Mouse (Mus musculus): ENCODE measurements around the gene Amfr. TPM values are rescaled to one million over a fixed set of nuclear protein-coding genes. Genes with fewer than 3 reads are reported as not detected.

Amfr gene
- 94.9 and 112 TPM in 2 replicates for polyA plus RNA-seq (2012; rRNA removed)

- TF ChIP-seq POLR2A (IDR thresholded peaks at IDR 0.05; ENCODE audit: borderline replicate concordance, extremely low read depth, insufficient read depth, insufficient read length, poor library complexity, severe bottlenecking) (peak; percentile 69), CTCF (IDR thresholded peaks at IDR 0.05; ENCODE audit: borderline replicate concordance, extremely low read depth, insufficient read depth, insufficient read length) (peak; percentile 23; the same call in 1 of the 2 replicates)
- DNase-seq (ENCODE audit: low read depth): peak; percentile 84
Measured at GRCm38 (mm10) chr8:94012013-94012951, at the start of gene Amfr. Gene Amfr (minus strand): TSS chr8:94012842.

DNA sequence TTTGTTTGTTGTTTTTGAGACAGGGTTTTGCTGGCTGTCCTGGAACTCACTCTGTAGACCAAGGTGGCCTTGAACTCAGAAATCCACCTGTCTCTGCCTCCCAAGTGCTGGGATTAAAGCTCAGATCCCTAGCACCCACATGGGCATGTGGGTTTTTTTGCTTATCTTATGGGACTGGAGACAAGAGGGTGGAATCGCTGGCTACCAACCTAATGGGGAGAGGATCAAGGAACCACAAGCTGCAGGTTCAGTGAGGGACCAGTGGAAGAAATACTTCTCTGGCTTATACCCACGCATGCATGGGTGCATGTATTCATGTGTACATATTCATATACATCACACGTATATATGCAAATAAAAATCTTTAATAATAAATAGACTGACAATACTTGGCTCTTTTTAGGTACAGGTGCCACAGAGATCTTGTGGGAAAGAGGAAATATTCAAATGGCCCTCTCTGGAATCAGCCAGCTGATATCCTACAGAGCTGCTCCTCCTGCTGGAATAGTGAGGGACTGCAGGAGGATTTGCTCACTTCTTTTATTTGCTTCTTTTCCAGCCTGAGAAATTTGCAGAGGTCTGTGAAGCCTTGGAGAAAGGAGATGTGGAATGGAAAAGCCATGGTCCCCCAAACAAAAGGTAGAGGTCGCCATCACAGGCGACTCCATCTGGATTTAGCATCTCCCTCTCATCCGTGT is 44.7 kb upstream of the Amfr start:
- peak; percentile 71 for DNase-seq (ENCODE audit: low read depth)
- no peak for TF ChIP-seq POLR2A (IDR thresholded peaks at IDR 0.05; ENCODE audit: borderline replicate concordance, extremely low read depth, insufficient read depth, insufficient read length, poor library complexity, severe bottlenecking)
- TF ChIP-seq CTCF (IDR thresholded peaks at IDR 0.05; ENCODE audit: borderline replicate concordance, extremely low read depth, insufficient read depth, insufficient read length): peak; percentile 77; the same call in 1 of the 2 replicates

DNA sequence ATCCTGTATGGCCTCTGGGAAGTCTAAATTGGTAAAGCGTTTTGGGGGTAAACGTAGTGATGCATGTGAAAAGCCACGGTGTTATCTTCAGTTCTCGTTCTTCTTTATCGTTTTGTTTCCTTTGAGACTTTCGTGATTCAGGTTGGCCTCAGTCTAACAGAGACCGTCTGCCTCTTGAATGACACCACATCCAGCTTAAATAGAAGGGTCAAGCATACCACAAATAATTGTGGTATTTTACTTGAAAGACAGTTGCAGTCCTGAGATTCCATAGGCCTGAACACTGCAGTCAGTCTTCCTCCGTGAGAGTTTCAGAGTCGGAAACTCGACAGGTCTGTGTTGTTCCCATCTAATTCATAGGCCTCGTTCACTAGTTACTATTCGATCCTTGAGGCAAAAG is 40.1 kb upstream of the Amfr start:
- TF ChIP-seq CTCF (IDR thresholded peaks at IDR 0.05; ENCODE audit: borderline replicate concordance, extremely low read depth, insufficient read depth, insufficient read length): no peak
- no peak for TF ChIP-seq POLR2A (IDR thresholded peaks at IDR 0.05; ENCODE audit: borderline replicate concordance, extremely low read depth, insufficient read depth, insufficient read length, poor library complexity, severe bottlenecking)
- no peak for DNase-seq (ENCODE audit: low read depth)

DNA sequence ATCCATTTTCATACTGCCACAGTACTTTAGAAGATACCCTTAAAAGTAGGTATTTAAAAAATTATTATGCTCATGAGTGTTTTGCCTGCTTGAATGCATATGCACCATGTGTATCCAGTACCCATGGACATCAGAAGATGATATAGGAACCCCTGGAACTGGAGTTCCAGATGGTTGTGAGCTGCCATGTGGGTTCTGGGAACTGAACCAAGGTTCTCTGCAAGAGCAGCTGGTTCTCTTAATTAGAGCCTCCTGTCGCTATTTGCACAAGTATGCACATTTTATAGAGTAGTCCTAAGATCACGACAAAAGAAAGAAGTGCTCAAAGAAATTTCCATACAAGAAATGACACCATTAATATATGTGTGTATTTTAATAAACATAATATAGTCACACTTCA is 35.2 kb upstream of the Amfr start:
- no peak for TF ChIP-seq CTCF (IDR thresholded peaks at IDR 0.05; ENCODE audit: borderline replicate concordance, extremely low read depth, insufficient read depth, insufficient read length)
- no peak for TF ChIP-seq POLR2A (IDR thresholded peaks at IDR 0.05; ENCODE audit: borderline replicate concordance, extremely low read depth, insufficient read depth, insufficient read length, poor library complexity, severe bottlenecking)
- peak; percentile 69 for DNase-seq (ENCODE audit: low read depth)

DNA sequence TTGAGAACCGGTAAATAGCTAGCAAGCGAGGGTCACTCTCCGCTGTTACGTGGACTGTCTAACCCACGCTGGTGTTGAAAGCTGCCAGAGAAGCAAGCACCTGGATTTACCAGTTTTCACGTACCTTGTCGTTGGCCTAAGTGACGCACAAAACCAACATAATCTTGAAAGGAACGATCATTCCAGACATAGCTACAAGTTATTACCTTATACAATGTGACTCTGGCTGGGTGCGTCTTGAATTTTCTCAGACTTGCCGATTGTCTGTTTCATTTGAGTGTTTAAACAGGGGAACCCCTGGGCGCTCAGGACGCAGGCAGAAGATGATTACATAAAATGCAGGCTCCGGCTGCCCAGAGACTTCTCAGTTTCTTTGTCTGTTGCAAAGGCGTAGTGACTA is 25.2 kb upstream of the Amfr start:
- TF ChIP-seq CTCF (IDR thresholded peaks at IDR 0.05; ENCODE audit: borderline replicate concordance, extremely low read depth, insufficient read depth, insufficient read length) (no peak), POLR2A (IDR thresholded peaks at IDR 0.05; ENCODE audit: borderline replicate concordance, extremely low read depth, insufficient read depth, insufficient read length, poor library complexity, severe bottlenecking) (no peak)
- DNase-seq (ENCODE audit: low read depth): peak; percentile 31

DNA sequence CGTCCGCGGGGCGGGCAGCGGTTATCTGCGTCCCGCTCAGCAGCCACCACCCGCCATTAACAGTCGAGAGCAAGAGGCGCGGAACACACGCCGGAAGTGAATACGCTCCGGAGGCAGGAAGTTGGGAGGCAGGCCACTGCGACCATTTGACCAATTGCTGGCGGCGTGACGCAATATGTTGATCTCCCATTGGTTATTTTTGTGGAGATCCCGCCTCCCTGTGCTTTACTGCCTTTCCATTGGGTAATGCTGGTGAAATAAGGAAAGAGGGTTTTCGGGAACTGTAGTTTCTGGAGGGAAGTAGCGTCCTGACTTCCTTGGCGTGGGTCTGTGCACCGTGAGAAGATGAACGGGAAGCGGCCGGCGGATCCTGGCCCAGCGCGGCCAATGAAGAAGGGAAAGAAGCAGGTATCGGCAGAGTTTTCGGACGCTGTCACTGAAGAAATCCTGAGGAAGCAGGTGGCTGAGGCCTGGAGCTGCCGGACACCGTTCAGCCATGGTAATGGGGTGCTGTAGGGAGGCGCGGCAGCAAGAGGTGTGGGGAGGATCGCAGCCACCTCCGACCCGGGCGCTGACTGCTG is 24.4 kb upstream of the Amfr start, which contains the start of the genes Nudt21 and Ogfod1:
Nudt21 (minus strand) TSS at position 88 of the 581 bp plus-strand sequence.
Ogfod1 (plus strand) TSS at position 255 of the 581 bp plus-strand sequence.
- TF ChIP-seq CTCF (IDR thresholded peaks at IDR 0.05; ENCODE audit: borderline replicate concordance, extremely low read depth, insufficient read depth, insufficient read length) (no peak), POLR2A (IDR thresholded peaks at IDR 0.05; ENCODE audit: borderline replicate concordance, extremely low read depth, insufficient read depth, insufficient read length, poor library complexity, severe bottlenecking) (no peak)
- DNase-seq (ENCODE audit: low read depth): peak; percentile 99

DNA sequence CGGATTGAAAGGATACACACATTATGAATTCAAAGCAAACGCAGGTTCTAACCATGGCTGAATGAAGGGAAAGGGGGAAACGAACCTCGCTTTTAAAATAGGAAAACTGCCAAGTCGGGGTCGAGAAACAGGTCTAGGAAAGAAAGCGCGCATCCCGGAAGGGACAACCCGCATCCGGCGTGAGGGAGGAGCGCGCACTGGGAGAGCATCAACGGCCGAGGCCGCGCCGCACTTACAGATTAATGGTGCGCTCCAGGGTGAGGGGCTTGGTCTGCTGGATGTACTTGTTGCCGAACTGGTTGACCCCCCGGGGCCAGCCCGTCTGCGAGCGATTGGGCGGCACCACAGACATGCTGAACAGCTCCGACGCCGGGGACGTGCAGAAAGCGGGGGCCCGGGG is 23.9 kb upstream of the Amfr start:
- DNase-seq (ENCODE audit: low read depth): peak; percentile 87
- peak; percentile 28; the same call in 1 of the 2 replicates for TF ChIP-seq POLR2A (IDR thresholded peaks at IDR 0.05; ENCODE audit: borderline replicate concordance, extremely low read depth, insufficient read depth, insufficient read length, poor library complexity, severe bottlenecking)

DNA sequence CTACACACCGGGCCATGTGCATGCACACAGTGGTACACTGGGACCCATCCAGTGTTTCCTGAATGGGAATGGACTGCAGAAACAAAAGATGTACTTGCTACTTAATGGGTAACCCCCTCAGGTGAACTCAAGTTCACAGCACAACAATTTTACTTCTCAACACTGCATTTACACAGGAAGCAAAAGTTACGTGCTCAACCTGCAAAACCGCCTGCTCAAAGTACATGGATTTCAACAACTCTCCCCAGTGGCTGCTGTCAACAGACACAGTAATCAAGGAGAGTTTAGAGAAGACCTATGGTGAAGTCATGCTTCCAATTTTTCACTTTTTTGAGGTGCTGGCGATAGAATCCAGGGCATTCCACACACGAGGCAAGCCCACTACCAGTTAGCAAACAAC is 22.6 kb upstream of the Amfr start:
- TF ChIP-seq POLR2A (IDR thresholded peaks at IDR 0.05; ENCODE audit: borderline replicate concordance, extremely low read depth, insufficient read depth, insufficient read length, poor library complexity, severe bottlenecking) (no peak), CTCF (IDR thresholded peaks at IDR 0.05; ENCODE audit: borderline replicate concordance, extremely low read depth, insufficient read depth, insufficient read length) (no peak)
- DNase-seq (ENCODE audit: low read depth): no peak

DNA sequence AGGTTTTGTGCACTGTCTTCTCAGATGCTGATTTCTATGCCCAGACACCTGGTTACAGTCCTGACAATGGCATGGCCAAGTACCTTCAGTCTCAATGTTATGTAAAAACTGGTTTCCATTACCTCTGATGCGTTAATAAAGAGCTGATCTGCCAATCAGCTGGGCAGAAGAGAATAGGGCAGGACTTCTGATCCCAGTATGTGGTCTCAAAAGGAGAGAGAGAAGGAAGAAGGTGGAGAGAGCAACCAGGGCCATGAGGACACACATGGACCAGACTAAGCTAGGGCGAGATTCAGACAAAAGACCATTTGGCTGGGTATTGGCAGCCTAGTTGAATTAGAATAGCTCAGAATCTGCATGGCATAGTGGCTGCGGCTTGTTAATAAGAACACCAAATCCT is 21.0 kb upstream of the Amfr start:
- DNase-seq (ENCODE audit: low read depth): peak; percentile 20
- TF ChIP-seq CTCF (IDR thresholded peaks at IDR 0.05; ENCODE audit: borderline replicate concordance, extremely low read depth, insufficient read depth, insufficient read length) (no peak), POLR2A (IDR thresholded peaks at IDR 0.05; ENCODE audit: borderline replicate concordance, extremely low read depth, insufficient read depth, insufficient read length, poor library complexity, severe bottlenecking) (no peak)

DNA sequence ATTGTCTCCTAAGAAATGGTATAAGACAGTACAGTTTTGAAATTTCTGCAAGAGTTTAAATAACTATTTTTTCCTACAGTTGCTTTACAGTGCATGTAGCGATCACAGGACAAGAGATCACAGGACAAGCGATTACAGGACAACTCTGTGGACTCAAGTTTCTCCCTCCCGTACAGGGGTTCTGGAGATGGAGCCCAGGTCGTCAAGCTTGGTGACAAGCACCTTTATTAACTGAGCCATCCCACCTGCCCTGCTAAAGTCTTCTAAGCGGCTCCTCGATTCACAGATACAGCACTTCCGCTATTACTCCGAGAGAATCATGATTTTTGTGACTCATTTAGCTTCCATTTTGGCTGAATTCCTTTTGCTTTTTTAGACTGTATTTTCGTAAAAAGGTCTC is 17.1 kb upstream of the Amfr start:
- DNase-seq (ENCODE audit: low read depth): no peak
- TF ChIP-seq POLR2A (IDR thresholded peaks at IDR 0.05; ENCODE audit: borderline replicate concordance, extremely low read depth, insufficient read depth, insufficient read length, poor library complexity, severe bottlenecking) (no peak), CTCF (IDR thresholded peaks at IDR 0.05; ENCODE audit: borderline replicate concordance, extremely low read depth, insufficient read depth, insufficient read length) (no peak)

- TF ChIP-seq POLR2A (IDR thresholded peaks at IDR 0.05; ENCODE audit: borderline replicate concordance, extremely low read depth, insufficient read depth, insufficient read length, poor library complexity, severe bottlenecking) (no peak), CTCF (IDR thresholded peaks at IDR 0.05; ENCODE audit: borderline replicate concordance, extremely low read depth, insufficient read depth, insufficient read length) (no peak)
- DNase-seq (ENCODE audit: low read depth): no peak
Measured at GRCm38 (mm10) chr8:94023916-94024315, 11.3 kb upstream of the Amfr start.
